Mouse (Mus musculus): ENCODE measurements around the gene Ucp2.

Ucp2 gene

GRCm38 (mm10) chr7:100501844-100502373 lies 8.8 kb downstream of the Ucp2 start:
- DNase-seq (ENCODE audit: low read depth in 2 of 2, low spot score in 2 of 2), result no peak

GRCm38 (mm10) chr7:100502374-100502922 lies 9.3 kb downstream of the Ucp2 start:
- no peak for DNase-seq (ENCODE audit: low read depth in 2 of 2, low spot score in 2 of 2)

- no peak for DNase-seq (ENCODE audit: low read depth in 2 of 2, low spot score in 2 of 2)
These were observed 9.9 kb downstream of the Ucp2 start for GRCm38 (mm10) chr7:100503076-100503475.

GRCm38 (mm10) chr7:100504740-100505487 lies 11.8 kb downstream of the Ucp2 start:
- no peak for DNase-seq (ENCODE audit: low read depth in 2 of 2, low spot score in 2 of 2)

DNA sequence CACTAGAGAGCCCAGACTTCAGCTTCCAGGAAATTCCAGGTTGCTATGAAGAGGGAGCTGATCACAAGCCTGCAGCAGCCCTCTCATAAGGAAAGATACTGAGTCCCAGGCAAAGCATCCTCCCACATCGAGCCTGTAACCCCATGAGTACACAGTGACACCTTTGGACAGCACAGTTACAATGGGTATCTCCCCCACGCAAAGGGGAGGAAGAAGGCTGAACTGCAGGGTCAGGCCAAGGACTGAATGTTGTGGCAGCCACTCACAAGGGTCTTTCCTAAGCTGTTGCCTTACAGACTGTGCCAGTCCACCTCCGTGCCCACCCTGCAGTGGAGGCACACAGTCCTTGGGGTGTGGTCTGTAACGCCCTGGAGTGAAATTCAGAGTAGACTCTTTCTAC lies 13.4 kb downstream of the Ucp2 start:
- DNase-seq (ENCODE audit: low read depth in 2 of 2, low spot score in 2 of 2), result no peak

DNA sequence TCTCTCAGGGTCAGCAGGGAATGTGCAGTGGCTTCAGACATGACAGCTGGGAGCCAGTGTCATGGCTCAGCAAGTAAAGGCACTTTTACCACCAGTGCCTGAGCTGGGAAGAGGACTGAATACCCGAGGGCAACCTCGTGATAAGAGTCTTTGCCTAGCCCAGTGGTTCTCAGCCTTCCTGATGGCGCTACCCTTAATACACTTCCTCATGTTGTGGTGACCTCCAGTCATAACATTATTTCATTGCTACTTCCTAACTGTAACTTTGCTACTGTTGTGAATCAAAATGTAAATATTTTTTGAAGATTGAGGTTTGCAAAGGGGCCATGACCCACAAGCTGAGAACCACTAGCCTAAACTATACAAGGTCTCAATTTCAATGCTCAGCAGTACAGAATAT lies 15.5 kb downstream of the Ucp2 start:
- no peak for DNase-seq (ENCODE audit: low read depth in 2 of 2, low spot score in 2 of 2)

- DNase-seq (ENCODE audit: low read depth in 2 of 2, low spot score in 2 of 2), result no peak
These were observed 18.5 kb downstream of the Ucp2 start for GRCm38 (mm10) chr7:100511602-100512001.

DNA sequence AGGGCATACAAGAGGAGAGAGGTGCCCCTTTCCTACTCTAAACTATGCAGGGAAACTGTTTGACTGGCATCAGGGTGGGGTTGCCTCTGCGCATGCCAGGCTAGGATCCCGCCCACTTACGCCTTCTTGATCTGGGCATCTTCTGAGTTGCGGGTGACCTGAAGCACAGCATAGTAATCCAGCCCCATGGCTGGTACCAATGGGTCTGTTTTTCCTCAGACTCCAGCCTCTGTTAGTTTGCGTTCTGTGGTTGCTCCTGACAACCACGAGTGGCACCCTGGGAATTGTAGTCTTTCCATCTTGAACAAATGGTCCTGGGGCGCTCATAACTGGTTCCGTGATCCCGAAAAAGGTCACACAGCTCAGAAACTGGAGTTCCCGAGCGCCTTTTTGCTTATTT lies 21.4 kb downstream of the Ucp2 start, which contains the start of gene Dnajb13:
Gene Dnajb13 (minus strand): TSS at position 388 of the 400 bp plus-strand sequence.
- DNase-seq (ENCODE audit: low read depth in 2 of 2, low spot score in 2 of 2), result no peak

GRCm38 (mm10) chr7:100520204-100520603 lies 27.1 kb downstream of the Ucp2 start:
- DNase-seq (ENCODE audit: low read depth in 2 of 2, low spot score in 2 of 2), result no peak

GRCm38 (mm10) chr7:100520663-100521285 lies 27.6 kb downstream of the Ucp2 start:
- peak; percentile 79 to 81 for DNase-seq (ENCODE audit: low read depth in 2 of 2, low spot score in 2 of 2)

DNA sequence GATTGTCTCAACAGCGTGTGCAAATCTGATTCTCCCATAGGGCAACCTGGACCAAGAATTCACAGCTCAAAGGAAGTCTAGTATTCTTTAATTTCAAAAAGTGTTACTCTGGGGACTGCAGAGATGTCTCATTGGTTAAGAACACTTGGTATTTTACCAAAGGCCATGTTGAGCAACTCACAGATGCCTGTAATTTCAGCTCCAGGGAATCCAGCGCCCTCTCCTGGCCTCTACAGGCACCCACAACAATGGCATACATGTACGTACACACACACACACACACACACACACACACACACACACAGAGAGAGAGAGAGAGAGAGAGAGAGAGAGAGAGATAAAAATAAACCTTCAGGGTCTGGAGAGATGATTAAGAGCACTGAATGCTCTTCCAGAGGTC lies 29.1 kb downstream of the Ucp2 start:
- DNase-seq (ENCODE audit: low read depth in 2 of 2, low spot score in 2 of 2), result no peak

GRCm38 (mm10) chr7:100524669-100525068 lies 31.5 kb downstream of the Ucp2 start:
- no peak for DNase-seq (ENCODE audit: low read depth in 2 of 2, low spot score in 2 of 2)

GRCm38 (mm10) chr7:100530766-100531165 lies 37.6 kb downstream of the Ucp2 start:
- no peak for DNase-seq (ENCODE audit: low read depth in 2 of 2, low spot score in 2 of 2)

DNA sequence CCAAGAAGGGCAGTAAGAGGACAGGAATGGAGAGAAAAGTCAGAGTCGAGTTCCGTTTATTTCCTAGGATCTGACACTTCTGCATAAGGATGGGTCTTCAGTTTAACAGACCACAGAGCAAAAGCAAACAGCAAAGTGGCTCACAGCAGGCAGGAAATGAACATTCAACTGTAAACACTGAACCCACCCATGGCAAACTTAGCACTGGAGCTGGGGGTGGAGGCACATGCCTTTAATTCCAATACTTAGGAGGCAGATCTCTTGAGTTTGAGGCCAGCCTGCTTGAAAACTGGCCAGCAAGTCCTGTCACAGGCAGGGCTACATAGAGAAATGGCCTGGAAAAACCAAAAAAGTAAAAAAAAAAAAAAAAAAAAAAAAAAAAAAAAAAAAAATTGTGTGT lies 40.4 kb downstream of the Ucp2 start:
- DNase-seq (ENCODE audit: low read depth in 2 of 2, low spot score in 2 of 2), result no peak

- no peak for DNase-seq (ENCODE audit: low read depth in 2 of 2, low spot score in 2 of 2)
These were observed 41.1 kb downstream of the Ucp2 start for GRCm38 (mm10) chr7:100534216-100534615.

GRCm38 (mm10) chr7:100535831-100536230 lies 42.7 kb downstream of the Ucp2 start:
- no peak for DNase-seq (ENCODE audit: low read depth in 2 of 2, low spot score in 2 of 2)

GRCm38 (mm10) chr7:100536804-100537518 lies 43.8 kb downstream of the Ucp2 start, which contains the start of gene Coa4:
TSS of gene Coa4 (plus strand) at chr7:100537071.
- DNase-seq (ENCODE audit: low read depth in 2 of 2, low spot score in 2 of 2), result peak; percentile 76 to 80

- DNase-seq (ENCODE audit: low read depth in 2 of 2, low spot score in 2 of 2), result no peak
These were observed 44.4 kb downstream of the Ucp2 start for GRCm38 (mm10) chr7:100537519-100537902.

GRCm38 (mm10) chr7:100539516-100539915 lies 46.4 kb downstream of the Ucp2 start:
- DNase-seq (ENCODE audit: low read depth in 2 of 2, low spot score in 2 of 2), result no peak

- no peak for DNase-seq (ENCODE audit: low read depth in 2 of 2, low spot score in 2 of 2)
These were observed 51.3 kb downstream of the Ucp2 start for GRCm38 (mm10) chr7:100544437-100544836.

- DNase-seq (ENCODE audit: low read depth in 2 of 2, low spot score in 2 of 2), result no peak
These were observed 54.5 kb downstream of the Ucp2 start for GRCm38 (mm10) chr7:100547631-100548030.
